Mouse (Mus musculus) megakaryocyte-erythroid progenitor cell, adult 5-6 weeks (primary cell): ENCODE measurements around the gene Zfp385a. TPM values are rescaled to one million over a fixed set of nuclear protein-coding genes. Genes with fewer than 3 reads are reported as not detected.
A peak's percentile ranks its signal among the peaks of the same experiment; 100 is the strongest.

Source experiments
- ATAC-seq: replicated peaks from 2 replicates; pipeline ENCODE4 v1.8.0; 2016; ENCODE audit warnings: mild to moderate bottlenecking, inconsistent platforms; ENCODE audit not compliant: severe bottlenecking, poor library complexity, low FRiP score, low TSS enrichment
- total RNA-seq, 2 experiments: library from RNA; stranded (forward) in 1 of 2; stranded (reverse) in 1 of 2; fragments of 200-1000, 215-1000 nt in 1 of 2; fragments of >200 nt in 1 of 2; fragmentation: Nextera tagmentation in 1 of 2; gene quantifications; 2 replicates each; pipeline ENCODE4 v1.2.3; 2014 to 2017

Gene Zfp385a
- total RNA-seq, 2 experiments from 2014 or later = 2.1 to 23.4 TPM

- ATAC-seq = peak; percentile 36
These were observed 2.5 kb upstream of the Zfp385a start for GRCm38 (mm10) chr15:103342415-103342814.

- ATAC-seq = no peak
These were observed 1.7 kb upstream of the Zfp385a start for GRCm38 (mm10) chr15:103341547-103341946.

- ATAC-seq = no peak
These were observed 893 bp upstream of the Zfp385a start for GRCm38 (mm10) chr15:103340786-103341185.

GRCm38 (mm10) chr15:103339166-103339960, 530 bp downstream of the Zfp385a start:
- peak; percentile 62 for ATAC-seq

GRCm38 (mm10) chr15:103338829-103339165, 1.1 kb downstream of the Zfp385a start:
- no peak for ATAC-seq

- no peak for ATAC-seq
These were observed 2.8 kb downstream of the Zfp385a start for GRCm38 (mm10) chr15:103336996-103337667.

GRCm38 (mm10) chr15:103335488-103336235, 4.2 kb downstream of the Zfp385a start:
- no peak for ATAC-seq

- ATAC-seq = no peak
These were observed 4.9 kb downstream of the Zfp385a start for GRCm38 (mm10) chr15:103335040-103335439.

GRCm38 (mm10) chr15:103334194-103334593, 5.7 kb downstream of the Zfp385a start:
- ATAC-seq = no peak

GRCm38 (mm10) chr15:103333738-103334137, 6.2 kb downstream of the Zfp385a start:
- ATAC-seq = no peak

GRCm38 (mm10) chr15:103333081-103333615, 6.7 kb downstream of the Zfp385a start:
- no peak for ATAC-seq

- ATAC-seq = peak; percentile 88
These were observed 16.2 kb downstream of the Zfp385a start for GRCm38 (mm10) chr15:103323455-103324247.

GRCm38 (mm10) chr15:103323070-103323454, 16.8 kb downstream of the Zfp385a start:
- ATAC-seq = no peak

- ATAC-seq = no peak
These were observed 17.5 kb downstream of the Zfp385a start for GRCm38 (mm10) chr15:103322396-103322795.

- 0 out of 2 replicates have a peak, but pooled peaks have one; percentile 24 for ATAC-seq
These were observed 18.8 kb downstream of the Zfp385a start for GRCm38 (mm10) chr15:103321076-103321475.

GRCm38 (mm10) chr15:103318201-103318816, 21.6 kb downstream of the Zfp385a start:
- ATAC-seq = no peak

- ATAC-seq = no peak
These were observed 22.2 kb downstream of the Zfp385a start for GRCm38 (mm10) chr15:103317731-103318130.

- ATAC-seq = no peak
These were observed 22.8 kb downstream of the Zfp385a start for GRCm38 (mm10) chr15:103317120-103317519.
